Mouse (Mus musculus) cortical plate, adult 2 months (tissue): ENCODE data around the gene Grb7.

ENCODE experiments used
- CTCF ChIP-seq: fragments of 200-500 bp; IDR thresholded peaks from 2 replicates; pipeline ENCODE4 v1.5.1; 2011; ENCODE audit warnings: mild to moderate bottlenecking, control low read depth, low read length; ENCODE audit not compliant: insufficient read depth; ENCODE audit errors: extremely low read depth
- POLR2A ChIP-seq: fragments of 200-500 bp; IDR thresholded peaks from 2 replicates; pipeline ENCODE4 v1.6.1; 2011; ENCODE audit warnings: mild to moderate bottlenecking, low read length, control low read depth; ENCODE audit not compliant: insufficient read depth; ENCODE audit errors: extremely low read depth

GRCm38 (mm10) chr11:98473916-98474479 is 27.8 kb downstream of the Grb7 start:
- TF ChIP-seq CTCF (no peak), POLR2A (no peak)
